Mouse (Mus musculus) kidney, adult 2 months (tissue): ENCODE data around the gene Slc48a1.

ENCODE experiments used
- CTCF ChIP-seq: fragments of 200-500 bp; conservative IDR thresholded peaks from 2 replicates; pipeline ENCODE4 v1.5.1; 2011; ENCODE audit warnings: low read depth, mild to moderate bottlenecking, control low read depth, low read length, moderate library complexity, mixed read lengths; ENCODE audit not compliant: insufficient read depth, insufficient read length
- POLR2A ChIP-seq: fragments of 200-500 bp; IDR thresholded peaks from one replicate; pipeline ENCODE4 v1.6.1; 2011; ENCODE audit warnings: low read depth, low read length, control low read depth

DNA sequence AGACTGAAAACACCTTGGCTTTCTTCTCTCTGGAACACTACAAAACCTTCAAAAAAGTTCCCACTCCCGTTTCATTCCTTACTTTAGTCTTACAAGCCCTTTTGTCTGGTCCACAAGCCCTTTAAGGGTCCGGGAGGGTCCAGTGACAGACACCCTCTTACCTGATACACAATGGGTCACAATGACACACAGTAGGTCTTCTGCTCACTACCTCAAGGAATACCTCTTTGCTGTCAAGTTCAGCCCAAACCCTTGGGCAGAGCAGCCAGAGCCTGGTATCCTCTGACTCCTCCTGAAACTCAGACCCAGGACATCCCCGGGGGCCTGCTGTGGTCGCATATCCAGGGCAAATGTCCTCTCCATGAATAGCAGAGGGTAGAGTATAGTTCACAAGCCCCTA lies 29.4 kb upstream of the Slc48a1 start:
- TF ChIP-seq POLR2A = no peak
- TF ChIP-seq CTCF = no peak
